Mouse (Mus musculus) neural tube, embryonic 15.5 days (tissue): ENCODE results near the gene Vmn1r25. TPM values are rescaled to one million over a fixed set of nuclear protein-coding genes. Genes with fewer than 3 reads are reported as not detected.
"Not testable (repeated sequence)": the region's sequence is repeated elsewhere in the genome, so short reads cannot be mapped to it uniquely, and the experiment has no call there.

Experiments
- ATAC-seq: fragments of 200-750 bp; cut with Nextera tagmentation; 2 replicates; pipeline ENCODE4 v1.8.0; 2017; ENCODE audit warnings: mild to moderate bottlenecking, moderate TSS enrichment, moderate library complexity; ENCODE audit not compliant: low FRiP score
- H3K27ac ChIP-seq: fragments of 300-500 bp; sonication (generic); replicated peaks from 2 replicates; pipeline ENCODE4 v1.5.1; 2015; ENCODE audit warnings: mild to moderate bottlenecking, inconsistent platforms
- H3K27me3 ChIP-seq: fragments of 300-500 bp; sonication (generic); replicated peaks from 2 replicates; pipeline ENCODE4 v1.6.1; 2015; ENCODE audit warnings: inconsistent platforms
- H3K36me3 ChIP-seq: fragments of 300-500 bp; sonication (generic); 2 replicates; pipeline ENCODE4 v1.6.1; 2015; ENCODE audit warnings: inconsistent platforms
- H3K4me1 ChIP-seq: fragments of 300-500 bp; sonication (generic); 2 replicates; pipeline ENCODE4 v1.6.1; 2015; ENCODE audit warnings: inconsistent platforms
- H3K4me2 ChIP-seq: fragments of 300-500 bp; sonication (generic); 2 replicates; pipeline ENCODE4 v1.6.1; 2015; ENCODE audit warnings: inconsistent platforms, mild to moderate bottlenecking, moderate library complexity
- H3K4me3 ChIP-seq: fragments of 300-500 bp; sonication (generic); replicated peaks from 2 replicates; pipeline ENCODE4 v1.5.1; 2015; ENCODE audit warnings: mild to moderate bottlenecking, inconsistent platforms
- H3K9ac ChIP-seq: fragments of 300-500 bp; sonication (generic); replicated peaks from 2 replicates; pipeline ENCODE4 v1.6.1; 2015; ENCODE audit warnings: mild to moderate bottlenecking, inconsistent platforms
- H3K9me3 ChIP-seq: fragments of 300-500 bp; sonication (generic); replicated peaks from 2 replicates; pipeline ENCODE4 v1.6.1; 2016; ENCODE audit warnings: inconsistent platforms
- WGBS: fragments of 180-500 bp; shearing (Covaris S2); methylation state at CpG from one replicate; pipeline ENCODE4 v1.1.7; 2015; ENCODE audit warnings: mixed read lengths; 5-methylcytosine and 5-hydroxymethylcytosine counted together
- polyA plus RNA-seq: library from polyadenylated mRNA; unstranded; fragments of >200 nt; fragmentation: Nextera tagmentation; extraction: Ambion mirVana; gene quantifications from 2 replicates; pipeline ENCODE4 v1.2.1, GENCODE M21; 2015

The Vmn1r25 gene
- polyA plus RNA-seq = not detected in 2 replicates

DNA sequence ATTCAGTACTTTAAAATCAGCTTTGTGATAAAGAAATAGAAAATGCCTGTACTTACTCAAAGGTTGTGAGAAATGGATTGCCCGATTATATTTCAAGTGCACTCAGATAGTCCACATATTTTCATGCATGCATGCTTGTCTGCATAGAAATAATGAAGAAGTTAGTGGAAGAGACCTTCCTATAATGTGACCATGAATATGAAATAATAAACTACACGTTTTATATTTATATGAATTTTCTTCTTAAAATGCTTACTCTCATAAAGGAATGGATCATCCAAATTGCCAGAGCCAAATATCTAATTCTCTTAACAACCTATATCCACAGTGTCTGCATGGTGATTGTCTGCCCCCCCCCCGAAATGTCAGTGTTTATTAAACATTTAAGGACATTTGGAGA is at the start of gene Vmn1r25:
Gene Vmn1r25 (minus strand): TSS at position 101 of the 400 bp plus-strand sequence.
- Histone ChIP-seq H3K27ac (no peak within 1 kb of the TSS), H3K36me3 (no peaks in the 10 kb centered on the region), H3K9me3 (no peaks in the 10 kb centered on the region), H3K4me2 (no peak within 1 kb of the TSS), H3K27me3 (no peaks in the 10 kb centered on the region), H3K4me1 (no peaks in the 10 kb centered on the region), H3K9ac (no peak within 1 kb of the TSS), H3K4me3 (no peak within 1 kb of the TSS)
- no peak for ATAC-seq
- 69% methylated on average over 3 of the region's 3 CpGs for WGBS

DNA sequence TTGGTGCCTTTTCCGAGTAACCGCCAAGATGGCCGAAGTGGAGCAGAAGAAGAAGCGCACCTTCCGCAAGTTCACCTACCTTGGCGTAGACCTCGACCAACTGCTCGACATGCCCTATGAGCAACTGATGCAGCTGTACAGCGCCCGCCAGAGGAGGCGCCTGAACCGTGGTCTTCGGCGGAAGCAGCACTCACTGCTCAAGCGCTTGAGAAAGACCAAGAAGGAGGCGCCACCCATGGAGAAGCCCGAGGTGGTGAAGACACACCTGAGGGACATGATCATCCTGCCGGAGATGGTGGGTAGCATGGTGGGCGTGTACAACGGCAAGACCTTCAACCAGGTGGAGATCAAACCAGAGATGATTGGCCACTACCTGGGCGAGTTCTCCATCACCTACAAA is 36.9 kb upstream of the Vmn1r25 start:
- H3K9me3 ChIP-seq, H3K4me1 ChIP-seq, H3K4me2 ChIP-seq, H3K36me3 ChIP-seq, H3K4me3 ChIP-seq, ATAC-seq, H3K27me3 ChIP-seq, H3K9ac ChIP-seq, H3K27ac ChIP-seq: not testable (repeated sequence)
- 92% methylated on average over 21 of the region's 21 CpGs for WGBS

DNA sequence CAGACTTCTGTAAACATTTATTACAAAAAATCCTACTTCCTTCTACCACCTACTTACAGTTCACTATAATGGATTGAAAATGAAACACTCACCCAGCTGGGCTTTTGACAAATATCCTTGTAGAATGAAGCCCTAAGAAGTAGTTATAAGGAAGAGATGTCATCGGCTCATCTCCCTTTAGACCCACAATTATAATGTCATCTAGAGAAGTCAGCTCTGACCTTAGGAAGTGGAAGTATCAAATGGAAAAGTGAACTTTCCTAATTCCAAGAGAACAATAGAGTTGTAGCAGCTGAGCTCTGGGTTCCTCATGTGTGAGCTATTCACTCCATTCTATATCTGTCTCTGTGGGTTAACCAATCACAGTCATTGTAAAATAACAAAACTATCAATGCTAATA is 34.4 kb upstream of the Vmn1r25 start, which contains the start of gene Vmn1r26:
Gene Vmn1r26 (minus strand): TSS at position 101 of the 400 bp plus-strand sequence.
- 94% methylated on average over 1 of the region's 1 CpGs for WGBS
- Histone ChIP-seq H3K4me3 (no peak within 1 kb of the TSS), H3K9me3 (no peaks in the 10 kb centered on the region), H3K36me3 (no peaks in the 10 kb centered on the region), H3K9ac (no peak within 1 kb of the TSS), H3K27me3 (no peaks in the 10 kb centered on the region), H3K27ac (no peak within 1 kb of the TSS), H3K4me1 (no peaks in the 10 kb centered on the region), H3K4me2 (no peak within 1 kb of the TSS)
- ATAC-seq = no peak

DNA sequence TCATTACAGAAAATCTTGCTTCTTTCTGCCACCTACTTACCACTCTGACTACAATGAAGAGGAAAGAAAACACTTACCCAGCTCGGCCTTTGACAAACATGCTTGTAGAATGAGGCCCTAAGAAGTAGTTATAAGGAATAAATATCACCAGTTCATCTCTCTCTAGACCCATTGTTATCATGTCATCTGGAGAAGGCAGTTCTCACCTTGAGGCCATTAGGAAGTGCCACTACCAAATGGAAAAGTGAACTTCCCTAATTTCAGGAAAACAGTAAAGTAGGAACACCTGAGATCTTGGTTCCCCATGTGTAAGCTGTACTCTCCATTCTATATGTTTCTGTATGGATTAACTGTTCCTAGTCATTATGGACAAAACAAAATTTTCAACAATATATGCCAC is 19.2 kb downstream of the Vmn1r25 start, which contains the start of gene Vmn1r24:
Gene Vmn1r24 (minus strand): TSS at position 101 of the 400 bp plus-strand sequence.
- not testable (repeated sequence) for H3K4me3 ChIP-seq, ATAC-seq
- 86% methylated on average over 1 of the region's 1 CpGs for WGBS

More for the DNA sequence above, 19.2 kb downstream of the Vmn1r25 start, which contains the start of gene Vmn1r24:
- not testable (repeated sequence) for H3K36me3 ChIP-seq, H3K27me3 ChIP-seq, H3K4me1 ChIP-seq, H3K4me2 ChIP-seq, H3K9me3 ChIP-seq, H3K9ac ChIP-seq, H3K27ac ChIP-seq

Other genes starting within 250 kb of the Vmn1r25 start
- gene Vopp1, start 155.7 kb downstream of the Vmn1r25 start, polyA plus RNA-seq = 170 and 197 TPM in 2 replicates
- gene Vmn1r21, start 130.5 kb downstream of the Vmn1r25 start, polyA plus RNA-seq = not detected in 2 replicates
- not detected in 2 replicates for gene Vmn1r22, start 72.8 kb downstream of the Vmn1r25 start, polyA plus RNA-seq
- gene Vmn1r23, start 54.0 kb downstream of the Vmn1r25 start, polyA plus RNA-seq = not detected in 2 replicates
- gene Vmn1r24, start 19.3 kb downstream of the Vmn1r25 start, polyA plus RNA-seq = not detected in 2 replicates
- not detected in 2 replicates for gene Vmn1r26, start 34.3 kb upstream of the Vmn1r25 start, polyA plus RNA-seq
- not detected in 2 replicates for gene Vmn1r27, start 238.0 kb upstream of the Vmn1r25 start, polyA plus RNA-seq